Mouse (Mus musculus) effector memory CD4-positive, alpha-beta T cell, adult 7 months (primary cell): ENCODE results near the gene Mbd4. TPM values are rescaled to one million over a fixed set of nuclear protein-coding genes. Genes with fewer than 3 reads are reported as not detected.

Source experiments
- polyA plus RNA-seq: library from polyadenylated mRNA; unstranded; fragments of 100-300 nt; shearing (Covaris generic); gene quantifications from one replicate; pipeline ENCODE4 v1.2.1, GENCODE M21; 2017

Gene Mbd4
- 12.1 TPM for polyA plus RNA-seq

GRCm38 (mm10) chr6:115853091-115853813 is at the start of gene Mbd4, which contains the start of gene Ift122:
Mbd4 (minus strand) TSS chr6:115853371.
Ift122 (plus strand) TSS chr6:115853470.

GRCm38 (mm10) chr6:115838161-115838597 is 15.0 kb downstream of the Mbd4 start, which contains the start of gene Efcab12:
Efcab12 (minus strand) TSS chr6:115838412.

GRCm38 (mm10) chr6:115808488-115809231 is 44.5 kb downstream of the Mbd4 start, which contains the start of gene Rpl32:
Rpl32 (minus strand) TSS chr6:115808747.

Other genes starting within 250 kb of the Mbd4 start
- 181 TPM for gene Raf1, start 176.7 kb downstream of the Mbd4 start, polyA plus RNA-seq
- gene Tmem40, start 91.0 kb downstream of the Mbd4 start, polyA plus RNA-seq = not detected
- 2.9 TPM for gene Cand2, start 78.8 kb downstream of the Mbd4 start, polyA plus RNA-seq
- gene Rpl32, start 44.6 kb downstream of the Mbd4 start, polyA plus RNA-seq = 2,917 TPM
- 0.21 TPM for gene Efcab12, start 15.0 kb downstream of the Mbd4 start, polyA plus RNA-seq
- gene Ift122, start 99 bp upstream of the Mbd4 start, polyA plus RNA-seq = 1.5 TPM
- not detected for gene Rho, start 78.4 kb upstream of the Mbd4 start, polyA plus RNA-seq
- not detected for gene H1foo, start 91.6 kb upstream of the Mbd4 start, polyA plus RNA-seq
- gene Plxnd1, start 141.6 kb upstream of the Mbd4 start, polyA plus RNA-seq = not detected